ENCODE assay signal across 28 mouse cellular contexts in the genomic region with DNA sequence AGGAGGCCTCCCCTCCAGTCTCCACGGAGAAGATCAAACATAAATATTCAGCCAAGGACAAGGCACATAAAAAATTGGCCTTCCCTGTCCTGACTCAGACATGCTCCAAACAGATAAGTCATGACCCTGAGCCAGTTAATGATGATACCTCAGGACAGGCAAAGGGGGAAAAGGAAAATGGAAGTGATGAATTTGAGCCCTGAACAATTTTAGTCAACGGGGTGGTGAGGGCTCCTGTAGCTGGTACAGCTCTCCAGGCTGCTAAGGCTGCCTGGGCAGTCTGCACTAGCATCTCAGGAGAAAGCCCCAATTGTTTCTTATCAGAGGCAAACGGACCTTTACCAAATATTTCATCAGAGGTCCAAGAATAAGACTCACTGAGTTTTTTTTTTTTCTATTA. TPM values are rescaled to one million over a fixed set of nuclear protein-coding genes. Genes with fewer than 3 reads are reported as not detected.
"Had no signal": no experiment of that assay in that cellular context is flagged by ENCODE, and none has a peak within 500 bp of the region (broad histone marks: within the 10 kb centered on the region; RNA-seq: fewer than 3 reads in every experiment).

No protein-coding gene starts in this region.

- DNase-seq: lung, adult 18-20 months; lung, embryonic 14.5 days; lung, postnatal 10 days; lung, postnatal 4 days; midbrain, embryonic 14.5 days; retina, postnatal 1 day; right cerebral cortex, adult 18-20 months; right cerebral cortex, postnatal 25 days; right cerebral cortex, postnatal 4 days; spleen, adult 18-20 months; thymus, adult 2 months; thymus, postnatal 25 days; thymus, postnatal 4 days had no signal

RNA-seq across cellular contexts. Expression of a gene that starts 20.5 kb away (rescaled TPM):
- total RNA-seq: megakaryocyte, adult 5-6 weeks; megakaryocyte-erythroid progenitor cell, adult 5-6 weeks had no signal
- polyA plus RNA-seq: lung, embryonic 14.5 days; lung, embryonic 16.5 days; midbrain, embryonic 10.5 days; midbrain, embryonic 12.5 days; midbrain, embryonic 14.5 days; midbrain, embryonic 16.5 days; myocyte; neural tube, embryonic 11.5 days; neural tube, embryonic 13.5 days; neural tube, embryonic 15.5 days; small intestine, adult 2 months; stomach, embryonic 15.5 days; stomach, postnatal 0 days; testis, adult 2 months; thymus, adult 2 months; urinary bladder, adult 2 months had no signal
